Mouse (Mus musculus) telencephalon, adult 2 months (tissue): ENCODE results near the gene Gon7.

Source experiments
- DNase-seq: peaks from one replicate; pipeline ENCODE4 v3.0.0-alpha.2; 2011; ENCODE audit warnings: low read depth, low spot score

Gon7 gene

GRCm38 (mm10) chr12:102757689-102758402 lies at the start of gene Gon7, which contains the start of the genes Gm28051 and Ubr7:
TSS of gene Gon7 (minus strand) at chr12:102757803.
TSS of gene Gm28051 (minus strand) at chr12:102757765.
TSS of gene Ubr7 (plus strand) at chr12:102757967.
- peak; percentile 97 for DNase-seq

DNA sequence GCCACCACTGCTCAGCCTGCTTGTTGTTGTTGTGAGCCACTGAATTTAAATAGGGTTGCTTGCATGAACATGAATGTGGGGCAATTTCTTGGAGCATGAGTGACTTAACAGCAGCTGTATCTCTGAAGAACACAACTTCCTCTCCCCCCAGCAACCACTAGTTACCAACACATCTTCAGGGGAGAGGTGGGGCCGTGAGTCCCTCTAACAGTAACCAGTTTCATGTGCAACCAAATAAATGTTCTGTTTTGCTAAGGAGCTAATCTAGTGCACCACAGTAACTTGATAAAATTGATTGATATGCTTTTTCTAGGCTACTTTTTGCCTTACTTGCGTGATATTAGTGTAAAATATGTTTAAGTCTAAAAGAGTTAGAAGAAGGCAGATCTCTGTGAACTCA lies 41.9 kb upstream of the Gon7 start:
- DNase-seq = no peak

GRCm38 (mm10) chr12:102787927-102788326 lies 30.3 kb upstream of the Gon7 start:
- no peak for DNase-seq

GRCm38 (mm10) chr12:102785593-102785985 lies 28.0 kb upstream of the Gon7 start:
- DNase-seq = peak; percentile 26

- DNase-seq = no peak
Measured at GRCm38 (mm10) chr12:102784899-102785592, 27.4 kb upstream of the Gon7 start.

DNA sequence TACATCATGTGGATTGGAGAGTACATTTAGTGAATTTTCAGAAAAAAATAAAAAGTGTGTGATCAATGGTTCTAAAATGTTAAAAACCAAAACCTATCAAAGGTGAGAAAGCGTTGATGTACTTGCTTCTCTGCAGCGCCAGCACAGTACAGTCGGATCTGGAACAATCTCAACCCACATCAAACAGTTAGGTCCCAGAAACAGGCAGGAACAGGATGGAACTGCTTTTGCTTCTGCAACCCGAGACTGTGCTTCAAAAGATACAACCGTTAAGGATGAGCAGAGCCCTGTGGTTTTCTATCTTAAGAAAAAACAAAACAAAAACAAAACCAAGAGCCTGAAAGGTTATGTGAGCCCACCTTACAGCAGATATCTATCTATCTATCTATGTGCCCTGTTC lies 25.2 kb upstream of the Gon7 start:
- DNase-seq = no peak

- DNase-seq = no peak
Measured at GRCm38 (mm10) chr12:102779452-102779851, 21.8 kb upstream of the Gon7 start.

DNA sequence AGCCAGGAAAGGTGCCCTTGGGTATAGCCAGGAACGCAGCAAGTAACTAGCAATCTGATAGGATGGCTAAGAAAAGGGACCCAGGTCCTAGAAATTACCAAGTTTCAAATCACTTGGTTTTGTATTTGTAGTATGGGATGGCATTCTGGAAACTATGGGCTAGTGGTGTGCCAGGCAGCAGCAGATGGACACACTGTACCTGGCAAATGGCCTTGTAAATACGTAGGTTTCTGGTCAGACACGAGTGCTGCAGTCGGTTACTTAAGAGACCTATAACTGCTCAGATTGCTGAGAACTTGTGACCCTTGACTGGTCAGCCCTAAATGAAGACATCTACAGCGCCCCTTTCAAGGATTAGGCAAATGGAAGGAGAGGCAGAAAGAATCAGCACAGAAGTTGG lies 20.5 kb upstream of the Gon7 start:
- no peak for DNase-seq

- DNase-seq = no peak
Measured at GRCm38 (mm10) chr12:102776035-102776434, 18.4 kb upstream of the Gon7 start.

- DNase-seq = no peak
Measured at GRCm38 (mm10) chr12:102772676-102773075, 15.1 kb upstream of the Gon7 start.

DNA sequence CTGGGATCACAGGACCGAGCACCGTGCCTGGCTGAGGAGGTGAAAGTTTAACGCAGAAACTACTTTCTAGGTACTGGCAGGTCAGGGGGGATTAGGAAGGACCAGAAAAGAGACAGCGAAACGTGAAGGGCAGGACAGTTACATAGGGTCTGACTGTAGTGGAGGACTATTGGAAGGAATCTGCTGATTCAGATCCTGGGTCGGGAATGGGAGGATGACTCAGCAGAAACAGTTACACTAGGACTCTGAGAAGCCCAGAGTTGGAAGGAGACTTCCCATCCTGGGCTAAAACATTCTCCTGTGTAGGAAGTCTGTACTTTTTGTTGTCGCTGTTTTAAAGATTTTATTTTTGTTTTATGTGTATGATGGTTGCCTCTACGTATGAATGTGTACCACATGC lies 14.0 kb upstream of the Gon7 start:
- no peak for DNase-seq

DNA sequence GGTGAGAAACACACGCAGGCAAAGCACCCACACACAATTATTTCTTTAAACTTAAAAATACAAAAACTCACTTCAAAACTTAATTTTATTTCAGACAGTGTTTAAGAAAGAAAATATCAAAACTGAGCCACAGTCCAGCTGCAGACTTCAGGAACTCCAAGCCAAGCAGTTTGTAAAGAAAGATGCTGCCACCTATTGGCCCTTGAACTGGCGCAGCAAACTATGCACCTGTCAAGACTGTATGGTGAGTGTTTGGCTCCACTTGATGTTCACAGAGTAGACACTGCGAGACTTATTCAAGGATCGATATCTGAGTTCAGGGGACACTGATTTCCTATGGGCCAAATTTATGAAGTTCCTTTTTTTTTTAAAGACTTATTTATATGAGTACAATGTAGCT lies 11.4 kb upstream of the Gon7 start:
- no peak for DNase-seq

- no peak for DNase-seq
Measured at GRCm38 (mm10) chr12:102763696-102764095, 6.1 kb upstream of the Gon7 start.

- DNase-seq = no peak
Measured at GRCm38 (mm10) chr12:102761668-102762067, 4.1 kb upstream of the Gon7 start.

GRCm38 (mm10) chr12:102758936-102759335 lies 1.3 kb upstream of the Gon7 start:
- DNase-seq = no peak

GRCm38 (mm10) chr12:102758403-102758756 lies 777 bp upstream of the Gon7 start, which contains the start of gene Gm20604:
TSS of gene Gm20604 (minus strand) at chr12:102758672.
- DNase-seq = no peak

- DNase-seq = no peak
Measured at GRCm38 (mm10) chr12:102757055-102757688, 431 bp downstream of the Gon7 start.

GRCm38 (mm10) chr12:102756304-102756703 lies 1.3 kb downstream of the Gon7 start:
- no peak for DNase-seq

DNA sequence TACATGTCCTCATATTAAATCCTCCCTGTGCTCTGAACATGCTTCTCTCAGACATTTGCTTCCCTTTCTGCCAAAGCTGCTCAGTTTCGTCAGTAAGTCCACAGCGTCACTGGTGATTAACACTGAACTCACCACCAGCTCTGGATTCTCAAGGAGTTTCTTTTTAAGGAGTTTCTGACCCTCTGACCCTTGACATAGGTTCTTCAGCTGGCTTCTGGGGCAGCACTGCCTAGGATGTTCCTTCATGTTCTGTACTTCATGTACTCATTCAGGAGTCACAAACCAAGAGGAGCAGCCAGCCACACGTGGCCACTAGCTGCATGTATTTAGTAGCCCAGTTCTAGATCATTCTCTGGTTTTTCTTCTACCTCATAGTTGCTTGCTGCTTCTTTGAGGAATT lies 9.3 kb downstream of the Gon7 start:
- no peak for DNase-seq

DNA sequence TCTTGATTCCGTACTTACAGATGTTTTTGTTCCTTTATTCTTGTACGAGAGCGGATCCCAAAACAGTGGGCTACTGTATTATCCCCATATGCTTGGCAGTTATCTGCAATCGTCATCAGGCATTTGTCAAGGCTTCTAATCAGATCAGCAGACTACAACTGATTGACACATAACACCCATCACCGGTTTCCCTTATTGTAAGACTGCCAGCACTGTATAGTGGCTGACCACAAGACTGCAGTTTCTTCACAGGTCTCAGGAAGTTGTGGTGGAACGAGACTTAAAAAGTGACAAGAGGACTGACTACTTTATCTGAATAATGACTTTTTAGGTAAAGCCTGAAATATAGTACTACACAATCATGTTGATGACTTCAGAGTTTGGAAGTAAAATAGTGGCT lies 12.8 kb downstream of the Gon7 start:
- no peak for DNase-seq

DNA sequence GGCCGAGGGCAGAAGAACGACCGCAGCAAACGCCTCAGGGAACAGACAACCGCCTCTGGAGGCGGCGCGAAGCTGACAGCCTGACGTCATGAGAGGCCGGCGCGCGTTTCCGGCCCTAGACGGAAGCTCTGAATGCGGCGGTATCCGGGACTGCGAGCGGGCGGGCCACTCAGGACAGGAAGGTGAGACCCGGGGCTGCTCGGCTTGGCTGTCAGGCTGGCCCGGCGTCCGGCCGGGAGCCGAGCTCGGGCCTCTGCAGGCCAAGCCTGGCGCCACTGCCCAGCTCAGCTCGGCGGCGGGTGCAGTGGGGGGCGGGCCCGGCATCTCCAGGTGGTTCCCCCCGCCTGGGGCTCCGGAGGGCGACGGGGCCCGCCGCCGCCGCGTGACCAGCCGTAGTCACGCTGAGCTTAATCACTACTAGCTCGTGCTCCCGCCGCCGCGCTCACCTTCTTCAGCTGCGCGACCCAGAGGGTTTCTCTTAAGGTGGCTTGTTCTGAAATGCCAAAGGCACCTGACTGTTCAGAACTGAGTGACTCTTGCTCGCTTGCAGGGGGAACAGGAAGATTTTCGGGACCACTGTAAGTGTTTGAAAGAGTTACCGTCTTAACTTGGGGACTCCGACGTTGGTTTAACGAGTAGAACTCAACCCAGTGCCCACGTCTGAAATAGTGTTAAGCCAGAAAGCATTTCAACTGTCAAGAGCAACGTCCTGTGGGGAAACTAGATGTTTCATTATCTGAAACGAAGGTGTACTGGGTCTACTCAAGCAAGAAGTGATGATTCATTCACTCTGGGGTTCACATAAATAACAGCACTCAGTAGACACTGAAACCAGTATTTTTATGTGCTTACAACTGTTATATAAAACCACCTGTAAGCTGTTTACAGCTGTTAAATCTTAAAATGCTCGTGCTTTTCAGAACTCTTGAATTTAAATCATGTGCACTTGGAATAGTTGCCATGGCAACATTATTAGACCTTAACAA lies 13.7 kb downstream of the Gon7 start, which contains the start of the genes Moap1 and Tmem251:
Gene Moap1 (minus strand): TSS at position 73 of the 986 bp plus-strand sequence.
Gene Tmem251 (plus strand): TSS at position 174 of the 986 bp plus-strand sequence.
- DNase-seq = peak; percentile 82
